Mouse (Mus musculus) left cerebral cortex, adult 8-10 months (tissue): ENCODE data around the gene Olfr372. TPM values are rescaled to one million over a fixed set of nuclear protein-coding genes. Genes with fewer than 3 reads are reported as not detected.
"Not testable (repeated sequence)": the region's sequence is repeated elsewhere in the genome, so short reads cannot be mapped to it uniquely, and the experiment has no call there.

Experiments
- DNase-seq, 2 experiments: peaks; one replicate each; pipeline ENCODE4 v3.0.0; 2022; ENCODE audit warnings: low spot score in 2 of 2
- total RNA-seq, 4 experiments: library from RNA; stranded (reverse); gene quantifications; 2 replicates each; pipeline ENCODE4 v1.2.4; 2022

The Olfr372 gene
- total RNA-seq = not detected

DNA sequence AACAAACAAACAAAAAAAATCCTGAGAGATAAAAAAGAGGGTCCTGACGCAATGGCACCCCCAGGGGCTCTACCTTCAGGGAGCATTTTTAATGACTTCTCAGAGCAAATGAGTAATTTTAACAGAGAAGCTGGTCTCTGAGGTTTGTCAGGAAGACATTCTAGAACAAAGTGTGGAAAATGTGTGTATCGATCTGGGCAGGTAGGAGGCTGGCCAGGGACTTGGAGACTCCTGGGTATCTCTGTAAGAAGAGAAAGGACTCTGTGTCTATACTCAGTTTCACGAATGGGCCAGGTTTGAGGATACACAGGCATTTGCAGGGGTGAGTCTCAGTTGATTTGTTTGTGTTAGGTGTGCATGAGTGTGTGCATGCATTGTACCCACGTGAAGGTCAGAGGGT is at the start of gene Olfr372:
Gene Olfr372 (plus strand): TSS at position 301 of the 400 bp plus-strand sequence.
- DNase-seq = not testable (repeated sequence)

DNA sequence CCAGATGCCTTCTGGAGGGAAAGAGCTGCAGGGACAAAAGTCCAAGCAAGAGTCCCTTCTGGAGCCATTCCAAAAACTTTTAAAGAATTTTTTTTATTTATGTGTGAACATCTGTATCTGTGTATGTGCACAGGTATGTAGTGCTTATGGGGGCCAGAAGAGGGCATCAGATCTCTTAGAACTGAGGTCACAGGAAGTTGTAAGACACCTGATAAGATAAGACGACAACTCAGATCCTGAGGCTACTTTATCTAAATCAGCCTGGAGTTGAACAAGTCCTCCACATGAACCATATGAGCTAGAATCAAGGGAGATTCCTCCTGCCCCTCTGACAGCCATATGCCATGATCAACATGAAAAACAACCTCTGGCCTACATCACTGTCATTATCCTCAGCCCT is 41.6 kb upstream of the Olfr372 start:
- DNase-seq = no peak

DNA sequence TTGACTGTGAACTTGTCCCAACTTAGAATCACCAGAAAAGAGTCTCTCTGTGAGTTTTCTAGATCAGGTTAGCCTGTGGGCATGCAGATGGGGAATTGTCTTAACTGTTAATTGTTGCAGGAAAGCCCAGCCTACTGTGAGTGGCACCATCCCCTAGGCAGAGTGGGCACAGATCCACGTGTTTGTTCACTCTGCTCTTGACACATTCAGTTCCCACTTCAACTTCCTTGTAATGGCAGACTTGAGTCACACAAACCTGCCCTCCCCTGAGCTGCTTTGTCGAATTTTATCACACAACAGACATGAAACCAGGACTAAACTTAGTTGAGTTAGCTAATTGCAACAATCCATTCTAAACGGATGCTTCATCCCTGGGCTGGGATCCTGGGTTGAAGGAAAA is 40.8 kb upstream of the Olfr372 start:
- DNase-seq = no peak

DNA sequence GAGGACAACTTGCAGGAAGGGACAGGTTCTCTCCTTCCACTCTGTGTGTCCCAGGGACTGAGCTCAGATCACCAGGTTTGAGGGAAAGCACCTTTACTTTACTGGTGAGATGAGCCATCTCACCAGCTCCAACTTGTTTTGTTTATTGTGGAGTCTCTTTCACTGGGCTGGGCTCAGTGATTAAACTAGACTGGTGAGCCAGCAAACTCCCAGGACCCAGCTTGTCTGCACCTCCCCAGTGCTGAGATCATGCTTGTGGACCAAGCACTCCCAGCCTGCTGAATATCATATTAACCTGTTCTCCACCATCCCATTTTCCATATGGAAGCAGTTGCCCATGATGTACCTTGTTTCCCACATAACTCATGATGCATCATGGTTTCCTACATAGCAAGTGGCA is 38.1 kb upstream of the Olfr372 start:
- no peak for DNase-seq

DNA sequence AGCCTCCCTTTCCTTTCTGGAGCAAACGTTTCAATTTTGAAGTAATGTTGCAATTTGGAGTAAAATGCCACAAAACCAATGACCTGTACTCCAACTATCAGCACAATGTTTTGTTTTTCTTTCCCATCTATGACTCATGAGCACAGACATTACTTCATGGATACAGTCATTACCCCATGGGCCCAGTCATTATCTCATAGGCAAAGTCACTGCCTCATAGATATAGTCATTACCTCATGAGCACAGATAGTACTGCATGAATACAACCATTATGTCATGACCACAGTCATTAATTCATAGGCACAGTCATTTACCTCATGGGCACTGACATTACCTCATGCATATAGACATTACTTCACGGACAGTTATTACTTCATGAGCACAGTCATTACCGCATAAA is 35.1 kb upstream of the Olfr372 start:
- DNase-seq = no peak

DNA sequence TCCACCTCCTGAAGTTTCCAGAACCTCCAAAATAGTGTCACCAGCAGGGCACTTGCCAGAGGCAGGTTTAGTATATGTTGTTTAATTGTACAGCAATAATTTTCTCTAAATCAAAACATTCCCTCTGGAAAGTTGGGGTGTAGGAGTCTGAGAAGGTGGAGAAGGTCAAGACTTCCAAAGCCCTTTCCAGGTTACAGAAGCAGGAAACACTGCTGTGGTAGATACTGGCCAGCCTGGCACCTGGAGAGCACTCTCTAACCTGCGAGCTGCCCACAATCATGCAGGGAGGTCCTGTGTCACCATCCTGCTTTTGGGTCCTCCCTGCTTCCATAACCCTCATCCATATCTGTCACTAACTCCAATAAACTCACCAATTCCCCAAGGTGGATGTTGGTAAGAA is 34.3 kb upstream of the Olfr372 start:
- no peak for DNase-seq

DNA sequence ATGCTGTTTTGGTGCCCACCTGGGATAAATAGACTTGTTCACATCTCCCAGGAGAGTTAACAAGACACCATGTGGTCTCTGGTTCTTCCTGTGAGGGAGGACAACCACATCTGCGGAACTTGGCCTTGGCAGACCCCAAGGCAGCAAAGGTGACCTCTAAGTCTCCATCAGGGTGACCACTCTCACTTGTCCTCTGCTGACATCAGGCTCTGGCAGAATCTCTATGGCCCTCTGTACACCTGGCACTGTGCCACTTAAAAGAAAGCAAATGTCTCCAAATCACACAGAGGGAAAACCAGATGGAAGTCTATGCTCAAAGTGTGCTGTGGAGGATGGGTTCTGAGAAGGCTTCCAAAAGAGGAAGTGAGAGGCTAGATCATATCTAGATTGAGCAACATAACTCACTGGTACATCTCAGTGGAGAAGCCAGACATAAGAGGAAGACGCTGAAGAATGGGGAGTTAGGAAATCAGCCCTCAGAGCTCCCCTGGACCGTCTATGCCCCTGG is 32.8 kb upstream of the Olfr372 start:
- no peak for DNase-seq

DNA sequence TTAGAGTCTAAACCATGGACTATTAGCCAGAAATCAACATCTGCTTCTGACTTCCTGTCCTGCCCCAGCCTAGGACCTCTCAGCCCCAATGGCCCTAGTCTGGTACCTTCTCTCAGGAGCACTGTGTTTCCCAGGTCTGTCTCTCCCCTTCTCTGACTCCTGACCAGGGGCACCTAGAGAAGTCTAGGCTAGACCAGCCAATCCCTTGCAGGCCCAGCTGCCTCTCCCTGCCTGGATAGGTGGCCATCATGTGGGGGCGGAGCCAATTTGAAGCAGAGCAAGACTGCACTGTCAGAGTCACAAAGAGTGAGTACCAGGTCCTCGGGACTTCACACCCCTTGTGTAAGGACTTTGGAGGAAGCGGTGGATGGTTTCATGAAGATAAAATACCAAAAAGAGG is 31.5 kb upstream of the Olfr372 start, which contains the start of gene Cyp4f18:
Gene Cyp4f18 (minus strand): TSS at position 154 of the 400 bp plus-strand sequence.
- no peak for DNase-seq

DNA sequence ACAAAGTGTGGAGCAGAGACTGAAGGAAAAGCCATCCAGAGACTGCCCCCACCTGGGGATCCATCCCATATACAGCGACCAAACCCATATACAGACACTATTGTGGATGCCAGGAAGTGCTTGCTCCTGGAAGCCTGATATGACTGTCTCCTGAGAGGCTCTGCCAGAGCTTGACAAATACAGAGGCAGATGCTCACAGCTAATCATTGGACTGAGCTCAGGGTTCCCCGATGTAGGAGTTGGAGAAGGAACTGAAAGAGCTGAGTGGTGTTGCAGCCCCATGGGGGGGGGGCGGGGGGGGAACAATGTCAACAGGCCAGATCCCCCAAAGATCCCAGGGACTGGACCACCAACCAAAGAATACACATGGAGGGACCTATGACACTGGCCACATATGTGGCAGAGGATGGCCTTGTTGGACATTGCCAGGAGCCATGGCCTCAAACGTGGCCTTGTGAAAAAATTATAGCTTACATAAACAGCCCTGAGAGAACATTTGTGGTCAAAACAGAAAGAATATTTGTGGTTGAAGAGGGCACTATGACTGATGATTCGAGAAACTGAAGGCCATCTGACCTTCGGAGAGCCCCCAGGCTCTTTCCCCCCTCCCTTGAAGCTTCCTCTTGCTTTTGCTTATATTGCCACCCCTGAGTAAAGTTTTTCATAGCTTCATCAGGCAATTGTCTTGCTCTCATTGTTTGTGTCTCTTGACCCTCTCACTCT is 27.4 kb upstream of the Olfr372 start:
- DNase-seq = not testable (repeated sequence)

DNA sequence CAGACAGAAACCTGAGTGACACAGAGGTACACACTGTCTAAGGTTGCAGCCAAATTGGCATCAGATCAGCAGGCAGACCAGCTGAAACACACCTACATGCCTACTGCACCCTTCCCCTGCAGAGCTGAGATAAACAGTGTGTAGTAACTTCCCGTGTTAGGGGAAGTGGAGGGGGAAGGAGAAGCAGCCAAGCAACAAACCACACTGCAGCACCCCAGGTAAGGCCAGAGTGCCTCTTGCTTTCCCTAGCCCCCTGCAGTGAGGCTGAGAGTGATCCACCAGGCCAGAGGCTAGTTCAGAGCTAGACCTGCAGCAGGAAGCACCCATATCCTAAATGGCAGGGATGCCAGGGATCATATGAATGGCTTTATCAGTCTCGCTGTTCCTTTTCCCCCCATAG is 23.7 kb upstream of the Olfr372 start:
- not testable (repeated sequence) for DNase-seq

DNA sequence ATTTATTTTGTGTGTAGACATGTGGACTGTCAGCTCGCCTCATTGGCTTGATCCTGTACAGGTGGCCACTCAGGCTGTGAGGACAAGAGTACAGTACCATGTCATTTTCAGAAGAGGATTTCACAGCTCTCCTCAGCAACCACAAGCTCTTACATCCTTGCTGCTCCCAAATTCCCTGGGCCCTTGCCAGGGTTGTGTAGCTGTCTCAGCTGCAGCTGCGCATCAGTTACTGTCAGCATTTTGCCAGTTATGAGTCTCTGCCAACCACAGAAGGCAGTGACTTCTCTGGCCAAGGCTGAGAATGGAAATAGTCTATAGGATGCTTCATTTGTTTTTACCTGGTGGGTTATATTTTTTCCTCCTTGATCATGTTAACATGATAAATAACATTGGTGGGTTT is 22.9 kb upstream of the Olfr372 start:
- peak in 1 of 2 experiments; percentile 20 for DNase-seq

DNA sequence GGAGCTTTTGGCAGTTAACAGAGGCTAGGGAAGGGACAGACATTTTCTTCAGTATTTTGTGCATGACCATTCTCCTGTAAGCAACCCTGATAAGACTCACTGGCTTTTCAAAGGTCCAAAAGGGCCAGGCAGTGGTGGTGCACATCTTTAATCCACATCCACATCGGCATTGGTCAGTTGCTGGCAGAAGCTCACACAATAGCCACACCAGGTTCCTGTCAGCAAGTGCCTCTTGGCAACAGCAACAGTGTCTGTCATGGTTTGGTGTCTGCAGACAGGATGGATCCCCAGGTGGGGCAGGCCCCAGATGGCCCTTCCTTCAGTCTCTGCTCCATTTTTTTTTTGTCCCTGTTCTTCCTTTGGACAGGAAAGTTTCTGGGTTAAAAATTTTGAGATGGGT is 22.0 kb upstream of the Olfr372 start:
- not testable (repeated sequence) for DNase-seq

DNA sequence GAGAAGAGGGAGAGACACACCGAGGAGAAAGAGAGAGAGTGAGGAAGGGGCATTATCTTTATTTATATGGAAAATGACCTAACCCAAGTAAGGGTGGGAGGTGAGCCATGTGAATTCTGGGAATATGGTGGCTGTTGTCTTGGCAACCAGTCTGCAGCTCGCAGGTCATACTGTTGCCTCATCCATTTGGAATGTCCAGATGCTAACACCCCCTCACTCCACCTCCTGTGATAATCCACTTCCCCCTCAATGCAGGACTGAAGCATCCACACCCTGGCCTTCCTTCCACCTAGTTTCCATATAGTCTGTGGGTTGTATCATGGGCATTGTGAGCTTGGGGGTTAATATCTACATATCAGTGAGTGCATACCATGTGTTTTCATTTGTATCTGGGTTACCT is 21.2 kb upstream of the Olfr372 start:
- no peak for DNase-seq

DNA sequence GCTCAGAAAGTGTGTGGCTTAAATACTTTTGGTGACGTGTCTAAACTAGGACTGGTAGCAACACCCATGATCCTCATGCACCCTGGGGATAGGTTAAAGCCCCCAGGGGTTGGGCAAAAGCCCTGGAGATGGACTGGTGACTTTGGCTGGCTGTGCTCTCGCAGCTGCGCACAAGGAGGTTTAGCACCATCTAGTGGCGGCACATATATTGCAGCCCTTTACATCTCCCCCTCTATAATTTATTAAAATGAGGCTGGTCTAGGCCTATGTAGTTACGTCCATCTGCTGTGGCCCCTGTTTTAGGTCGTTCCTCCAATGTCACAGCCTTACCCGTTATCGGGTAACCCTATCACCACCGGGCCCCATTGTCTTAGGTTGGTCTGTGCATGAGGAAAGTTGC is 16.1 kb upstream of the Olfr372 start:
- DNase-seq = peak in 1 of 2 experiments; percentile 20

DNA sequence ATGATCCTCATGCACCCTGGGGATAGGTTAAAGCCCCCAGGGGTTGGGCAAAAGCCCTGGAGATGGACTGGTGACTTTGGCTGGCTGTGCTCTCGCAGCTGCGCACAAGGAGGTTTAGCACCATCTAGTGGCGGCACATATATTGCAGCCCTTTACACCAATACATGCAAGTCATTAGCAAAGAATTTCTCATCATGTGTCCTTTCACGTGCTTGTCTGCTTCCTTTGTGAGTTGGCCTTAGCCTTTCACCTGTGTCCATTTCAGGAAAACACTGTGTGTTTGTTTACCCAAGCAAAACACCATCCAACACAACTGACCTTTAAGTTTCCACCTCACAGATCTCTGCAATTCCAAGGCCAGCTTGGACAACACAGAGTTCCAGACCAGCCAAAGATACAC is 8.1 kb upstream of the Olfr372 start:
- DNase-seq = peak; percentile 29 to 32

DNA sequence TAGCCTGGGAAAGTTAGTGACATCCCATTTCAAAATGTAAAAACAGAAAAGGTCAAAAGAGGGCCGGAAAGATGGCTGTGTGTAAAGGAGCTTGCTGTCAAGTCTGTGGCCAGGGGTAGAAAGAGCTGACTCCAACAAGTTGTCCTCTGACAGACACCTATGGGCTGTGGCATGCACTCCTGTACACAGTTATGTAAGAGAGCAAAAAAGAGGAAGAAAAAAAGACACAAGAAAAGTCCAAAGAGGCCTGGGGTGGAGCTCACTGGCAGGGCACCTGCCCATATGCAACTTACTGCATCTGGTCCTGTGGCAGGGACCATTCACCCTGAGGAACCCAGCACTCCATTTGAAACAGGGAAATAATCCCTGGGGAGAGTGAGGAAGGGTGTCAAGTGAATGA is 1.5 kb downstream of the Olfr372 start:
- DNase-seq = no peak

DNA sequence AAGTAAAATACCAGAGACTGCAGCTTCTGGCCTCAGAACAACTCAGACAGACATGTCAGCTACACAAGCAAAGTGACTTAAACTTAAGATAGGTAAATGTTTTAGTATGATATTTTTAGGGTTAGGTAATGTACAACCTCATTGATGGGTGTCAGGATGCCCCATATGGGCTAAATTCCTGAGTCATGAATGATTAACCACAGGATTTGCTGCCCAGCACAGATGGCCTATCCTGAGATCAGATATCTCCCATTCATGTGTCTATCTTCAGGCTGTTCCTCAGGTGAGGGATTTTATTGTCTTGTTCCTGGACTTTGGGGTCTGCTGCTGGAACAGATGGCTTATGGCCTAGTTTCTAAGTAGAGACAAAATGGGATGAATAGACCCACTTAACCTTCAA is 13.6 kb downstream of the Olfr372 start:
- not testable (repeated sequence) for DNase-seq

DNA sequence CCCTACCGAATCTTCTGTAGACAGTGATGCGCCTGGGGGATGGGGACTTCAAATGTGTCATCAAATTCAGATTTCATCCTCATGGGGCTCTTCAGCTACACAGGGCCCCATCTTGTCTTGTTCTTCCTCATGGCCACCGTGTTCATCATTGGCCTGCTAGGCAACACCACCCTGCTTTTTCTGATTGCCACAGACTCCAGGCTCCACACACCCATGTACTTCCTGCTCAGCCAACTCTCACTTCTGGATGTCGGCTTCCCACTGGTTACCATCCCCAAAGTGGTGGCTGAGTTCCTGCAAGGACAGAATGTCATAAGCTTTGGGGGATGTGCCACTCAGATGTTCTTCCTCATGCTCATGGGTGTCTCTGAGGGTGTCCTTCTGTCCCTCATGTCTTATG is 16.6 kb downstream of the Olfr372 start:
- DNase-seq = not testable (repeated sequence)

DNA sequence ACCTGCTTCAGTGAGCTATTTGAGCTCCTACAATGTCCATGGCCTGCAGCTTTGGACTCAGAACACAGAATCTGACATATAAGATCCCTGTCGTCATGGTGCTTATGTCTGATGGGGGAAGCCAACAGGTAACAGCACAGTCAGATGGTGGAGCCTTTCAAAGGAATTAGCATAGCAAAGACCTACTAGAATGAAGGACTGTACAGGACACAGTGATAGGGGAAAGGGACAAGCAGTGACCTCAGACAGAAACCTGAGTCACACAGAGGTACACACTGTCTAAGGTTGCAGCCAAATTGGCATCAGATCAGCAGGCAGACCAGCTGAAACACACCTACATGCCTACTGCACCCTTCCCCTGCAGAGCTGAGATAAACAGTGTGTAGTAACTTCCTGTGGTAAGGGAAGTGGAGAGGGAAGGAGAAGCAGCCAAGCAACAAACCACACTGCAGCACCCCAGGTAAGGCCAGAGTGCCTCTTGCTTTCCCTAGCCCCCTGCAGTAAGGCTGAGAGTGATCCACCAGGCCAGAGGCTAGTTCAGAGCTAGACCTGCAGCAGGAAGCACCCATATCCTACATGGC is 25.9 kb downstream of the Olfr372 start:
- not testable (repeated sequence) for DNase-seq

DNA sequence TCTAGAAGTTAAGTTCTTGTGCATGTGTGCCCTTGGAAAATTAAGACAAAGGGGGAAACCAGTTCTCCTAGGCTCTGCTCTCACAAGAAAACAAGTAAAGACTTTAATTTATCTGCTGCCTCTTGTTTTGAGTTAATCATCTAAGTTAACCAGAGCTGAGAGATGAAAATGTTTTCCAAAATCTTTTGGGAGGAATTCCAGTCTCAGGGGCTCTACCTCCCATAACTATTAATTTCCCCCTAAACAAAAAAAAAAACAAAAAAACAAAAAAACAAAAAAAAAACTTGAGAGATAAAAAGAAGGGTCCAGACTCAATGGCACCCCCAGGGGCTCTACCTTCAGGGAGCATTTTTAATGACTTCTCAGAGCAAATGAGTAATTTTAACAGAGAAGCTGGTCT is 41.9 kb downstream of the Olfr372 start, which contains the start of gene Olfr373:
Gene Olfr373 (plus strand): TSS at position 301 of the 400 bp plus-strand sequence.
- not testable (repeated sequence) for DNase-seq

DNA sequence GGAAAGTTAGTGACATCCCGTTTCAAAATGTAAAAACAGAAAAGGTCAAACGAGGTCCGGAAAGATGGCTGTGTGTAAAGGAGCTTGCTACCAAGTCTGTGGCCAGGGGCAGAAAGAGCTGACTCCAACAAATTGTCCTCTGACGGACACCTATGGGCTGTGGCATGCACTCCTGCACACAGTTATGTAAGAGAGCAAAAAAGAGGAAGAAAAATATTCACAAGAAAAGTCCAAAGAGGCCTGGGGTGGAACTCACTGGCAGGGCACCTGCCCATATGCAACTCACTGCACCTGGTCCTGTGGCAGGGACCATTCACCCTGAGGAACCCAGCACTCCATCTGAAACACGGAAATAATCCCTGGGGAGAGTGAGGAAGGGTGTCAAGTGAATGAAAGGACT is 43.7 kb downstream of the Olfr372 start:
- no peak for DNase-seq

DNA sequence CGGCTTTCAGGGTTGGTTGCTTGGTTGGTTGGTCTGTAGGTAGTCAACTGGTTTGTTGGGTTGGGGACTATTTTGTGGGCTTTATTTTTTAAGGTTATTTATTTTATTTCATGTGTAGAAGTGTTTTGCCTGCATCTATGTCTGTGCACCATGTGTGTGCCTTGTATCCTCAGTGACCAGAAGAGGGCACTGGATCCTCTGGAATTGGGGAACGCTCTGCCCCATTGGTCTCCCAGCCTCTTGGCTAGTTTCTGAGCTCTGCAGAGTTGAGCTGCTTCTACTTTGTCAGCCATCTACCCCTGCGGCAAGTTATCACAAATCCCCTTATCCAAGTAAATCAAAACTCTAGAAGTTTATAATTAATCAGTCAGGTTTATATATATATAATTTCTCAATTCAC is 46.6 kb downstream of the Olfr372 start:
- DNase-seq = not testable (repeated sequence)

DNA sequence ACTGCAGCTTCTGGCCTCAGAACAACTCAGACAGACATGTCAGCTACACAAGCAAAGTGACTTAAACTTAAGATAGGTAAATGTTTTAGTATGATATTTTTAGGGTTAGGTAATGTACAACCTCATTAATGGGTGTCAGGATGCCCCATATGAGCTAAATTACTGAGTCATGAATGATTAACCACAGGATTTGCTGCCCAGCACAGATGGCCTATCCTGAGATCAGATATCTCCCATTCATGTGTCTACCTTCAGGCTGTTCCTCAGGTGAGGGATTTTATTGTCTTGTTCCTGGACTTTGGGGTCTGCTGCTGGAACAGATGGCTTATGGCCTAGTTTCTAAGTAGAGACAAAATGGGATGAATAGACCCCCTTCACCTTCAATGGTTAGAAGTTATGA is 55.7 kb downstream of the Olfr372 start:
- DNase-seq = not testable (repeated sequence)
